8 mouse cellular contexts compared by ENCODE assay signal in the genomic region with DNA sequence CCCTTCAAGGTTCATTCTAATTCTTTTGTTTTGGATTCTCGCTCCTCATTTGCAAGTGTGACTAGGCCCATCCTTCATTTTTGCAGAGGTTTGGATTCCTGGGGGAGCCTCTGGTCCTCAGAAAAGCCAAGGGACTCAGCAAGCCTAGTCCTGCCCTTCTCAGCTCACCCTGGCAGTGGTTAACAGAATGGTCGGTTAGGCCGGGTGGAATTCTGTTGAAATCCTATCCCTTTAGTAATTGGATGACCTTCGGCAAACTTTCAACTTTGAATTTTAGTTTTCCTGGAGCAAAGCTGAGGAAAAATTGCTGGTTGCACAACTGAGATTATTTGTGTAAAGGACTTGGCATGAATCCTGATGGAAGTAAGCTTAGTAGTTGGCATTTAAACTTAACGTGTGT. TPM values are rescaled to one million over a fixed set of nuclear protein-coding genes. Genes with fewer than 3 reads are reported as not detected.
A peak's percentile ranks its signal among the peaks of the same experiment; 100 is the strongest.
DNase-seq lines count a peak whose midpoint lies in the region; ATAC-seq and TF ChIP-seq lines count a peak whose summit lies in the region.

No protein-coding gene starts in this region.

- H3K27ac ChIP-seq in forebrain, postnatal 0 days (ENCODE audit: low read depth, low read length), result peak overlapping the region; percentile 42; the same call in 1 of the 2 replicates
- peak overlapping the region; percentile 76; the same call in 1 of the 2 replicates for H3K27ac ChIP-seq in limb, embryonic 11.5 days (replicated peaks; ENCODE audit: low read depth, low read length)
- peak overlapping the region; percentile 72 for H3K27ac ChIP-seq in midbrain, postnatal 0 days (ENCODE audit: low read depth, low read length)

- H3K9me3 ChIP-seq in forebrain, postnatal 0 days (ENCODE audit: low read length), result no peaks in the 10 kb centered on the region
- H3K9me3 ChIP-seq in limb, embryonic 11.5 days (ENCODE audit: control insufficient read depth, low read length), result no peaks in the 10 kb centered on the region
- H3K9me3 ChIP-seq in midbrain, postnatal 0 days (ENCODE audit: low read length), result no peaks in the 10 kb centered on the region

- peak; percentile 22 to 38 for DNase-seq in urinary bladder, postnatal 36 days (ENCODE audit: low spot score in 2 of 2)
- DNase-seq in urinary bladder, postnatal 25 days (ENCODE audit: low spot score), result no peak
- DNase-seq in forebrain, postnatal 0 days, result no peak
- no peak for DNase-seq in limb, embryonic 11.5 days (ENCODE audit: low spot score)
- DNase-seq in midbrain, postnatal 0 days (ENCODE audit: low spot score), result no peak
- no peak for DNase-seq in frontal cortex, postnatal 10 days (ENCODE audit: low spot score in 2 of 2)
- DNase-seq in spleen, postnatal 14 days (ENCODE audit: low spot score in 2 of 2), result no peak
- no peak for DNase-seq in layer of hippocampus, postnatal 10 days (ENCODE audit: low spot score in 2 of 2)

- H3K9ac ChIP-seq in forebrain, postnatal 0 days, result peak overlapping the region; percentile 71
- H3K9ac ChIP-seq in limb, embryonic 11.5 days (ENCODE audit: low read length), result peak overlapping the region; percentile 64
- H3K9ac ChIP-seq in midbrain, postnatal 0 days (replicated peaks; ENCODE audit: low read length, poor library complexity, severe bottlenecking), result peak overlapping the region; percentile 86

- H3K36me3 ChIP-seq in forebrain, postnatal 0 days (ENCODE audit: insufficient read depth), result no peaks in the 10 kb centered on the region
- no peaks in the 10 kb centered on the region for H3K36me3 ChIP-seq in limb, embryonic 11.5 days (ENCODE audit: control insufficient read depth, insufficient read depth, low read length)
- no peaks in the 10 kb centered on the region for H3K36me3 ChIP-seq in midbrain, postnatal 0 days (ENCODE audit: insufficient read depth, low read length)

- peak overlapping the region; percentile 52 for H3K4me3 ChIP-seq in forebrain, postnatal 0 days (ENCODE audit: low read depth, low read length)
- H3K4me3 ChIP-seq in limb, embryonic 11.5 days (ENCODE audit: low read depth, low read length), result peak overlapping the region; percentile 58
- H3K4me3 ChIP-seq in midbrain, postnatal 0 days (ENCODE audit: low read depth, low read length), result peak overlapping the region; percentile 65

- H3K4me1 ChIP-seq in forebrain, postnatal 0 days (ENCODE audit: insufficient read depth), result no peaks in the 10 kb centered on the region
- peaks cover 7% of the 10 kb centered on the region; the same call in 1 of the 2 replicates for H3K4me1 ChIP-seq in limb, embryonic 11.5 days (ENCODE audit: control insufficient read depth, insufficient read depth, low read length)
- no peaks in the 10 kb centered on the region for H3K4me1 ChIP-seq in midbrain, postnatal 0 days (ENCODE audit: insufficient read depth, low read length)

- no peak for TF ChIP-seq CTCF in forebrain, postnatal 0 days (IDR thresholded peaks at IDR 0.05; ENCODE audit: low read depth)
- TF ChIP-seq CTCF in midbrain, postnatal 0 days (IDR thresholded peaks at IDR 0.05), result no peak

- no peak; the same call in 1 of the 2 replicates for ATAC-seq in forebrain, postnatal 0 days
- 0 out of 2 replicates have a peak, but pooled peaks have one; percentile 6 for ATAC-seq in limb, embryonic 11.5 days (ENCODE audit: insufficient number of reproducible peaks, low FRiP score, low TSS enrichment, low read depth)
- ATAC-seq in midbrain, postnatal 0 days (ENCODE audit: low FRiP score), result peak; percentile 35

- no peaks in the 10 kb centered on the region for H3K27me3 ChIP-seq in forebrain, postnatal 0 days (ENCODE audit: insufficient read depth, low read length)
- H3K27me3 ChIP-seq in limb, embryonic 11.5 days (ENCODE audit: control insufficient read depth, insufficient read depth, low read length), result no peaks in the 10 kb centered on the region
- no peaks in the 10 kb centered on the region for H3K27me3 ChIP-seq in midbrain, postnatal 0 days (ENCODE audit: insufficient read depth, low read length)

- WGBS in forebrain, postnatal 0 days, result 20% methylated on average over 5 of the region's 5 CpGs
- 19% methylated on average over 5 of the region's 5 CpGs for WGBS in limb, embryonic 11.5 days
- 21% methylated on average over 5 of the region's 5 CpGs for WGBS in midbrain, postnatal 0 days

- H3K4me2 ChIP-seq in forebrain, postnatal 0 days (ENCODE audit: low read depth), result peak overlapping the region; percentile 63
- peak overlapping the region; percentile 46 for H3K4me2 ChIP-seq in limb, embryonic 11.5 days (ENCODE audit: low read depth, severe bottlenecking)
- peak overlapping the region; percentile 81 for H3K4me2 ChIP-seq in midbrain, postnatal 0 days (ENCODE audit: low read depth, low read length, poor library complexity, severe bottlenecking)

RNA-seq across cellular contexts. Expression of a gene that starts 0.4 kb away (rescaled TPM):
- 1.5 and 1.8 TPM in 2 replicates for total RNA-seq in forebrain, postnatal 0 days (2014; rRNA removed)
- polyA plus RNA-seq in forebrain, postnatal 0 days (2015; fragmentation: Nextera tagmentation; extraction: Ambion mirVana), result 2.0 and 2.5 TPM in 2 replicates
- polyA plus RNA-seq in limb, embryonic 11.5 days (2014; fragmentation: Nextera tagmentation; extraction: Ambion mirVana), result 0.12 TPM in 1 of 2 replicates, not detected in the other
- total RNA-seq in midbrain, postnatal 0 days (2014; rRNA removed), result 1.8 and 3.1 TPM in 2 replicates
- 2.5 and 2.6 TPM in 2 replicates for polyA plus RNA-seq in midbrain, postnatal 0 days (2015; fragmentation: Nextera tagmentation; extraction: Ambion mirVana)
- 1 to 10 TPM; 2.3 to 3.7 TPM for total RNA-seq in layer of hippocampus, postnatal 10 days (2021)

RNA-seq across cellular contexts. Expression of a gene that starts 0.6 kb away (rescaled TPM):
- 9.8 and 11.6 TPM in 2 replicates for total RNA-seq in forebrain, postnatal 0 days (2014; rRNA removed)
- polyA plus RNA-seq in forebrain, postnatal 0 days (2015; fragmentation: Nextera tagmentation; extraction: Ambion mirVana), result 10.5 and 12.4 TPM in 2 replicates
- 9.7 and 11.6 TPM in 2 replicates for polyA plus RNA-seq in limb, embryonic 11.5 days (2014; fragmentation: Nextera tagmentation; extraction: Ambion mirVana)
- total RNA-seq in midbrain, postnatal 0 days (2014; rRNA removed), result 7.6 and 10.5 TPM in 2 replicates
- polyA plus RNA-seq in midbrain, postnatal 0 days (2015; fragmentation: Nextera tagmentation; extraction: Ambion mirVana), result 9.7 and 12.6 TPM in 2 replicates
- 1 to 10 TPM; 5.0 to 6.2 TPM for total RNA-seq in layer of hippocampus, postnatal 10 days (2021)

Comparison
In these comparisons a context has a peak if more than half of its experiments do, and no peak if none do; other contexts are left out.
1. DNase-seq: peak in urinary bladder, postnatal 36 days (2 of 2); none in urinary bladder, postnatal 25 days (single experiment), forebrain, postnatal 0 days (single experiment), limb, embryonic 11.5 days (single experiment), midbrain, postnatal 0 days (single experiment), frontal cortex, postnatal 10 days (0 of 2), spleen, postnatal 14 days (0 of 2) and layer of hippocampus, postnatal 10 days (0 of 2).
2. Peak in every context shown above with its lines, with median percentiles within 50 percentile points of each other: H3K27ac ChIP-seq, H3K4me2 ChIP-seq, H3K4me3 ChIP-seq and H3K9ac ChIP-seq.